Mouse (Mus musculus) urinary bladder, postnatal 10 days (tissue): ENCODE data around the gene Ncoa4.
A peak's percentile ranks its signal among the peaks of the same experiment; 100 is the strongest.
"Not testable (repeated sequence)": the region's sequence is repeated elsewhere in the genome, so short reads cannot be mapped to it uniquely, and the experiment has no call there.

Source experiments
- DNase-seq: peaks from one replicate; pipeline ENCODE4 v3.0.0; 2022; ENCODE audit warnings: low spot score

Gene Ncoa4

DNA sequence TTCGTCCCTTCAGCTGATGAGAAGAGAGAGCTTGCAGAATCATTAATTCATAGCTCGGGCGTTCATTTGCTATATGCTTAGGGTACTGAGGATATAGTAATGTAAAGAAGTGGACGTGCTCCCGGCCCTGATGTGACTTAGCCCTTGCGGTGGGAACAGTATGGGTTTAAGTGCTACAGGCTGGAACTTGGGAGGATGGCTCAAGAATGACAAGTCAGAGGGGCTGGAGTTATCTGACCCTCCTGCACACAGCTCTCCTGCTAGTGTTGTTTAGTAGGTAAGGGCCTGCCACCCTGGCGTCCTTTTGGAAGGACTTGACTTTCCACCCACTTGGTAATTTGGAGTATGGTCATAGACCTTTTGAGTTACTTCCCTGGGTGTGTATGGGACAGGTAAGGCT is 898 bp downstream of the Ncoa4 start:
- no peak for DNase-seq

DNA sequence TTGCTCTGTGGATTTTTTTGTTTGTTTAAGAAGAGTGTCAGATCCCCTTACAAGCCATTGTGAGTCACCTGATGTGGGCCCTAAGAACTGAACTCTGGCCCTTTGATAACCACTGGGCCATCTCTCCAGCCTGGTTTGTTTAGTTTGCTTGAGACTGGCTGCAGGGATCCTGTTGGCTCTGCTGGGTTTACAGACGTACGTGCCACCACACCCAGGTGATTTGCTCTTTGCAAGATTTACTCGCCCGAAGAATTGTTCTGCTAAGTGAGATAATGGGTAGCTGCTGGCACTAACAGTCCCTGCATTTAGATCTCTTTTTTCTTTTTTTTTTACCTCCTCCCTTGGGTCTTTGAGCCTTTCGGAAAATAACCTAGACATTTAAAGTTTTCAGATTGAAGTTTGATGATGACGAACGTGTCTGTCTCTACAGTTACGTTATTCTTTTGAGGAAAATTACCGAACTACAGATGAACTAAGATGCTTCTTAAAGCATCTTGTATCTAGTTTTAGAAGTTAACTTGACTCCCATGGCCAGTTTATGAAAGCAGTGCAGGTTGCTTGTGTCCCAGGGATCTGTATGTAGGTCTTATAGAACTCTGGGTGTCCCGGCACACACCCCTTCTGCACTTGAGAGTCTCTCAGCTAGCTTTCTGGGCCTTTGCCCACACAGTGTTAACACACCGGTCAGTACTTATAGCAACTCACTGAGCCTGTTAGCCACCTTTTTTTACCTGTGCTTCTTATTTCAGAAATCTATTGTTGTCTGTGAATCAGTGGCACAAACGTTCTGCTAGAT is 1.6 kb downstream of the Ncoa4 start:
- no peak for DNase-seq

DNA sequence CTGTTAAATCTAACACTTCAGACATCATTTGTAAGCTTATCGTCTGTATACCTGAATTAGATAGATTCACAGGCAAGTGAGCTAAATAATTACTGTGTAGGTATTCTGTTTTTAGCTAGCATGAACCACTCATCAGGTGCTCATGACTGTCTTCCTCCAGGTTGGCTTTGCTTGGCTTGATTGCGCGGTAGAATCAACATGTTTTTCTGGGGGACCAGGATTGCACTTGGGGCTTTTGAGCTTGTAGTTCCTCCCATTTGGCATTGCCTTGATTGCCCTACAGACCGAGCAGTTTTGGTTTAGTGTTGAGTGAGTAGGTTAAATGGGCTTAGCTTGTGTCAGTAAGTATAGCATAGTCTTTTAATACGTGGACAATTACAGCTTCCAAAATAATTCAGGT is 2.6 kb downstream of the Ncoa4 start:
- no peak for DNase-seq

DNA sequence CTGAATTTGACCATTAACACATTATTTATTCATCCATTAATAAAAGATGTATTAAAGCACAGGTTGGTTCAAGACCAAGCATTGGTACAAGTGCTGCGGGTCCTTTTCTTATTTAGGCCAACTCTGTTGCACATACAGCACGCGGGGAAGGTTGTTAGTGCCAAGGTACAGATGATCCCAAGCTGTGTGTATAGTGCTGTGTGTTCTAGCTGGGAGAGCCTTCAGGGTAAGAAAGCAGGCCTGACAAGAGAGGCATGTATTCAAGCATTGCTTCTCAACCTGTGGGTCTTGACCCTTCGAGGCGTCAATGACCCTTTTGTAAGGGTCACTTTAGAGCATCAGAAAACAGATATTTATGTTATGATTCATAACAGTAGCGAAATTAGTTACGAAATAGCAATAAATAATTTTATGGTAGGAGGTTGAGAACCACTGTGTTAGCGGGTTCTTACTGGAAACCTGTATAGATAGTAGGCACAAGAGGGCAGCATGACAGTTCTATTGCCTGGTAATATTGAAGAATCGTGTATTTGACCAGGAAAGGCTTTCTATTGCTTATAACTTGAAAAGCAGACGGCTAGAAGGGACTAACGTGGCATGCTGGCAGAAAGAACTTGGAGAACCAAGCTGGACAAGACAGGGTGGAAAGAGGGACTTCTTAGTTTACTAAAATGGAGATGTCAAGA is 3.7 kb downstream of the Ncoa4 start:
- DNase-seq: no peak

DNA sequence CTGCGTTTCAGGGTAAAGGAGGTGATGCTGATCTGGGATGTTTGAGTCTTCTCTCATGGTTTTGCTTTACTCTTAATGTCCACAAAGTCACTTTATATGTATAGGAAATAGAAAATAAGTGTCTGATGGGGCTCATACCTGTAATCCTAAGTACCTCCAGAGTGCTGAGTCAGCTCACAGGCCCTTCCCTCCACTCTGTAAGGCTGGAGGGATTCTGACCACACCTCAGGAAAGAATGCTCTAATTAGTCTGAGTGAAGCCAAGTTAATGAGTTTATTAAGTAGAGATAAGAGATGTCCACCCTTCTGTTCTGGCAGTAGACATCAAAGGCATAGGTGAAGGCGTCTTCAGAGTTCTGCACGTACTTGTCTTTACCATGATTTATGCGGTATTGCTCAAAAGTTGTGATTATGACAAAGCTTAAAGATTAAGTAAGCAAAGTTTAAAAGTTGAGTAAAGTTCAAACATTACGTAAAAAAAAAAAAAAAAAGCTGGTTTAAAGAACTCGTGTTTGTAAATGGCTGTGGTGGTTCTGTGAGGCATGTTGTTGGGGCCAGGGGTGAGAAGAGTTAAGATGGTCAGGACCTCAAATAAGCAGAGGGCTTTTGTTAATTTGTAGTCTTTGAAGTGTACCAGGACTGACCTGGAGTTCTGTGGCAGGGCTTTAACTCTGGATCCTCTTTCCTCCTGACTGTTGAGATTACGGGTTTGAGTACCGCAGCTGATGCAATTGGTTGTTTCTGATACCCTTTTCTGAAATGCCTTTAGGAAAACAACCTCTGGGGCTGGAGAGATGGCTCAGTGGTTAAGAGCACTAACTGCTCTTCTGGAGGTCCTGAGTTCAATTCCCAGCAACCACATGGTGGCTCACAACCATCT is 4.7 kb downstream of the Ncoa4 start:
- DNase-seq: no peak

DNA sequence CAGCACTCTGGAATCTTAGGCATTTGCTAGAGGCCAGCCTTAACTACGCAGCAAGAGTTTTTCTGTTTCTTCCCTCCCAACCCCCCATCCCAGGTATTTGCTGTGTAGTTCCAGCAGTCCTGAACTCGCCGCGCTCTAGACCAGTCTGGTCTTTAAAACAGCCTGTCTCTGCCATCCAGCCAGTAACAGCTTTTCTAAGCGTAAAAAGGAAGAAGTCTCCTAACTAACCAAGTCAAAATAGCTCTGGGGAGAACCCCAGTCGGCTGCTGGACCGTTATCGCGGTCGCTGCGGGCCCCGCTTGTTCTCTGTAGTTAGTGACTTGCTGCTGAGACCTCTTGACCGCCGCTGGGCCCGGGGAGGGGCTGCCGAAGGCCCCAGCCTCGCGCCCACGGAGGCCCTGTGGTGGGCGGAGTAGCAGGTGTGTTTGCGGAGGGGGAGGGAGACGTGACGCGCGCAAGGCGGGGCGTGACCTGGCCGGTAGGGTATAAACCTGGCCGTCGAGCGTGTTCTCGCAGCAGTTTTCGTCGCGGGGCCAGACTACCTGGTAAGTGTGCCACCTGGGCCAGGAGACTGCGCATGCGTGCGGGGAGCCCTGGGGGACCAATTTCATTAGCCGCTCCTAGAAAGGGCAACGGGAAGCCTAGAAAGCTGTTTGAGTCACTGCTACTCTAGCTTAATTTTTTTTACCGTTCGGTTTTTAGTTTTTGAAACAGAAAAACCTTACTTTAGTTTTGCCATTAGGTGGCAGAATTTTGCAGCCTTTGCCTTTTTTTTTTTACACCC is 5.8 kb downstream of the Ncoa4 start:
- DNase-seq: peak; percentile 38

DNA sequence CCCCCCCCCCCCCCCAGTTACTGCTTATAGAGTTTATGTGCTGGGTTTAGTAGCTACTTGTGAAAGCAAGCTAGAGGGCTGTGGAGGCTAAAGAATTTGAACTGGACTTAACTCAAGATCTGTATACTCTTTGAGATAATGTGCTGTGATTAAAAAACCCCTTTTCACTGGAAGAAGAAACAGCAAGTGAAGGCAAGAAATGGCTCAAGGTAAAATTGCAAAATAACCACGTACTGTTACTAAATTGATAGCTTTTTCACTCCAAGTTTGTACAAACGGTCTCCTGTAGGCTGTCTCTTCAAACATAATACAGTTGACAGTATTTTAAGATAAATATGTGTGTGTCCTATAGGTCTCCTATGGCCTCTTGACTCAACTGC is 6.4 kb downstream of the Ncoa4 start:
- no peak for DNase-seq

DNA sequence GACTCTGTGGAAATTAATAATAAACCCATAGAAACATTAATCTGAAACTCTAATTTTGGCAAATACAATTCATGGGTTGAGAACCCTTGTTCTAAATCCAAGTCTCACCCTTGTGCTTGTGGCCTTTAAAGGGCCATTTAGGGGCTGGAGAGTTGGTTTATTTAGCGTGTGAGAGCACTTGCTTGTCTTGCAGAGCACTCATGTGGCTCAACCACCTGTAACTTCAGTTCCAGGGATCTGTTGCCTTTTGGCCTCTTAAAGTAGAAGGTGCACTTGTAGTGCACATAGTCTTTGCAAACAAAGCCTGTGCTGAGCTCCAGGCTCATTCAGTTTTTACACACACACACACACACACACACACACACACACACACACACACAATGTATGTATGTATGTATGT is 7.2 kb downstream of the Ncoa4 start:
- DNase-seq: no peak

DNA sequence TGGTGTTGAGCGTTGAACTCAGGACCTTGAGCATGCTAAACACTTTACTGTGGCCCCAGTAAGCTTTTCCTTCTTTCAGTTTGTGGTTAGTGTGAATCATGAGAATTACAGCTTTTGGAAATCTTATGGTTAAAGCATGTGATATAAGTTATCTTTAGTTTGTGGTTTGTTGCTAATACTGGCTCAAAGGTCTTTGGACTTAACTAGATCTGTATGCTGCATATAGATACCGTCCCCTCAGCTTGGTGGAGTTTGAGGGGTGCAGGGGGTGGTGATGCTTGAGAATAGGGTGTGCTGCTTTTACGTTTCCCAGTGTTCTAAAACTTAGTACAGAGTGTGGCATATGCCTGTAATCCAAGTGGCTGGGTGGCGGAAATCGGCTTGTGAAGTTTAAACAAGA is 7.7 kb downstream of the Ncoa4 start:
- DNase-seq: no peak

DNA sequence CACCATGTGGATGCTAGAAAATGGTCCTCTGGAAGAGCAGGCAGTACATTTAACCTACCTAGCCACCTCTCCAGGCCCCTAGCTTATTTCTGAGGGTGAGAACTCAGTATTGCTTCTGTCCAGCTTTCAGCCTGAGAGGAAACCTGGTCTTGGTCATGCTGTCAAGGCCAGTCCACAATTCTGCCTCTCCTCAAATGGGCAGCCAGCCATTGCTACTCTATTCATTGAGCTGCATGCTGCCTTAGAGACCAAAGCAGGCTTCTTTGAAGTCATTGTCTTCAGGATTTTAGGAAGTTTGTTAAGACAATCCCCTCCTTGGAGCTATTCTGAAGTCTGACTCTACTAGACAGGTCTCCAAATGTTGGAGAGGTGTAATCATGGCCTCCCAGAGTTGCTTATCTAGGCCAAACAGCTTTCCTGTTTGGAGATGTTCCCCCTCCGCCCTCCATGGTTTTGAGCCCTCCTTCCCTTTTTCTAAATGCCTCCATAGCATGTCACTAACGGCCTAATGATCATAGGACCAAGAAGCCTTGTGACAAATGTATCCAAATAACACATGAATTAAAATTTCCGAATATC is 9.1 kb downstream of the Ncoa4 start:
- no peak for DNase-seq

DNA sequence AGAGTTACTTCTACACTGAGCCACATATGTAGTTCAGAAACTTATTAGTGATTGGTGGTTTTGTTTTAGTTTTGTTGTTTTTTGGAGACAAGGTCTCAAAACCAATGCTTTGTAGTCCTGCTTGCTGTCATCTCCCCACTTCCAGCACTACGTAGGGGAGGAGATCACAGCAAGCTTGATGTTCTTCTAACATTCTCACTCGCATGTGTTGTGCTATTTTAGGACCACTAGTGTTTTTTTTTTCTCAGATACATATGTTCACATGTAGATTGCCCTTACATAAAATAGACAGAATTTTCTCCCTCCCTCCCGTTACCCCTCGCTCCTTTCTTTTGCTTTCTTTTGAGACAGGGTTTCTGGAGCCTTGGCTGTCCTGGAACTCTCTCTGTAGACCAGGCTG is 10.5 kb downstream of the Ncoa4 start:
- DNase-seq: no peak

DNA sequence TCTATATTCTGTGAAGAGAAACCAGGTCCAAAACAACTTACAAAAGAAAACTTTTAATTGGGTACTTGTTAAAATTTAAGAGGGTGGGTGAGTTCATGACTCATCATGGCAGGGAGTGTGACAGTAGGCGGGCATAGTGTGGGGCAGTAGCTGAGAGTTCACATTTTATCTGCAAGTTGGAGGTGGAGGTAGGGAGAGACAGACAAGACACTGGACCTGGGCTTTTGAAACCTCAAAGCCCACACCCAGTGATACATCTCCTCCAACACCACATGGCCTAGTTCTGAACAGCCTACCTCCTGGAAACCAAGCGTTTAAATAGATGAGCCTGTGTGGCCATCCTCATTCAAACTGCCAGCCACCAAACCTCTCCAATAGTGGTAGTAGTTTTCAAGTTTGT is 15.6 kb downstream of the Ncoa4 start:
- no peak for DNase-seq

DNA sequence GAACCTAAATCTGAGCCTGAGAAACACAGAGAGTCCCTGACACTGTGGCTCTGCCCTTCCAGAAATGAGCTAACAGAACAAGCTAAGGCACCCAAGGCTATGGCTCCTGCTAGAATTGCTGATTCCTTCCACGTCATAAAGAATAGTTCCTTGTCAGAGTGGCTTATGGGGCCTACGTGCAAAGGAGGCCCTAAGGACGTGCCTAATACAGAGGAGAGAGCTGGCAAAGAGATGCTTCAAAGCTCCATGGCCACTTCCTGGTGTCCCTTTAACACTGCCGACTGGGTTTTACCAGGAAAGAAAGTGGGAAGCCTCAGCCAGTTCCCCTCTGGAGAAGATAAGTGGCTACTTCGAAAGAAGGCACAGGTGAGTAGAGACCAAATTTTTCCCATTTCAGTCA is 16.9 kb downstream of the Ncoa4 start:
- DNase-seq: not testable (repeated sequence)

DNA sequence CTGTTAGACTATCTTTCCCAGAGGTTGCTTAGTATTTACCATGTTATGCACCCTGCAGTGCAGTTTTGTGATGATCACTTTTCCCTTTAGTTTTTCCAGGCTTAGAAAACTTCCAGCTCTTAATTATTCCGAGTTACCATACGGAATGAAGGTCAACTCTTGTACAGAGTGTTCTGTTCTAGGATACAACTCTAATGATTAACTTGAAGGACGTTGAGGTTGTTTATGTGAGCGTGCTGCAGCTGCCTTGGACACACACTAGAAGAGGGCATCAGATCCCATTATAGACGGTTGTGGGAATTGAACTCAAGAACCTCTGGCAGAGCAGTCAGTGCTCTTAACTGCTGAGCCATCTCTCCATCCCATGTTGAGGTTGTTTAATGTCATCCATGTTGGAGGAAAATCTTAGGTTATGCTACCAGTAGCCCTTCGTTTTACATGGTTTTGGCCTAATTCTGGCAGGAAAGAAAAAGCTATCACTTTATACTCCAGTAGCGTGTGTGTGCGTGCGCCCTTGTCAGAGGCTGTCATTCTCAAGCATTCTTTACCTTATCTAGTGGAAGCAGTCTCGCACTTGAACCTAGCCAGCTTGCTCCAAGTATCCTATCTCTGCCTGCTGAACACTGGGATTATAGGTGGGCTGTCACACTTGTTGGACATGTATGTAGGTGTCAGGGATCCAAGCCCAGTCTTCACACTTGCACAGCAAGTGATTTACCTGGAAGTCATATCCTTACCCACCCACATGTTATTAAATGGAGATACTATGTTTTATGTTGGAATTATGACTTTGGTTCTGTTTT is 19.9 kb downstream of the Ncoa4 start:
- no peak for DNase-seq

DNA sequence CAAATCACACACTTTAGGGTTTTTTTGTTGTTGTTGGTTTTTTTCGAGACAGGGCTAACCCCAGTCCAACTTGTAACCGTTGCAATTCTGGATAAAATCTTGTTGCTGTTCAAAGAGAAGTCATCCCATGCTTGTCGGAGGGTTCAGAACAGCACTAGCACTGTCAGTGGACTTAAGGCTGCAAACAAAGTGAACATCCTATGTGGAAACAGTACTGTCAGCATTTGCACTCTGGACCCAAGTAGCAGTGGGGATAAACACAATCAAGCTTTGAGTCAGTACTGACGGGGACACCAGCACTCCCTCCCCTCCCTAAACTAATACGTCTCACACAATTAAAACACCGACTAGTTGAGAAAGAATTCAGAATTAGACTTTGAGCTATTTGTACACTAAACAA is 21.2 kb downstream of the Ncoa4 start:
- DNase-seq: no peak

DNA sequence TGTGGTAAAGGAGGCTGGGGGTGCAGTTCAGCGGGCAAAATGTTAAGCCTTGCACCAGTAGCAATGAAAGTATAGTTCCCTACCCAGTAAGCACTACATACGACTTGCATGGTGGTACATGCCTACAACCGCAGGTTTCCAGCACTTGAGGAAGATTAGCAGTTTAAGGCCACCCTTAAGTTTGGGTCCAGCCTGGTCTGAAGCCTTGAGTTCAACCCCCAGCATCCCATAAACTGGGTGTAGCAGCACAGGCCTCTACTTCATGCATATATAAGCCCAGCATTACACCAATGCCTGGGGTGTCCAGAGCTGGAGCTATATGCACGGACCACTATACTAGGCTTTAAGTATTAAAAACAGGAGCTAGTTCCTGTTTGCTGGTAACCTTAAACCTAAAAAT is 24.2 kb downstream of the Ncoa4 start:
- DNase-seq: no peak

DNA sequence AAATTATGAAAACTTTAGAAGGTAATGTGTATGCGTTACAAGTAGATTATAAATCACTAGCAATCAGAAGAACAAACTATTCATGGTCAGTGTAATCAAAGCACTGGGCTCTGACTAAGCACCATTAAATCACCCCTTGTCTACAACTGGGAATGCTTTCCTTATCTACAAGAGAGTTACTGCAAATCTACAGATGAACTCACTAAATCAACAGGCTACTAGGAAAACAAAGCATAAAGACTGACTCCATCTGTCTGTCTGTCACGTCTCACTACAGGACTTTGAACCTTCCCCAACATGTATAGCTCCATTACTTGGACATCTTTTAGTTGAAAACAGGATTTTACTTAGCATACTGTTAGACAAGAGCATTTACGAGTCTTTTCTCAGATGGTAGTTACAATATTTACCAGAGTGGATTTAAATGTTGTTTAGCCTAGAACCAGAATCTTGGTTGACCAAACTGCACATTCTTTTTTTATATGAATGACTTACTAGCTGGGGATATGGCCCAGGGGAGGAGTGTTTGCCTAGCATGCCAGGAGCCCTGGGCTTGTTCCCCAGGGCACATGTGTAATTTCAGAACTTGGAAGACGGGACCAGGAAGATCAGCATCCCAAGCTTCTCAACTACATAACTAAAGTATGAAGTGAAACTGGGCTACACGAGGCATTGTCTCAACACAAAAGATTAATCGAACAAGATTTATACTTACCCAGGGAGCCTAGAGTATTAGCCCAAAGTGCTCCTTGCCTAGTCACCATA is 31.1 kb downstream of the Ncoa4 start:
- DNase-seq: no peak

DNA sequence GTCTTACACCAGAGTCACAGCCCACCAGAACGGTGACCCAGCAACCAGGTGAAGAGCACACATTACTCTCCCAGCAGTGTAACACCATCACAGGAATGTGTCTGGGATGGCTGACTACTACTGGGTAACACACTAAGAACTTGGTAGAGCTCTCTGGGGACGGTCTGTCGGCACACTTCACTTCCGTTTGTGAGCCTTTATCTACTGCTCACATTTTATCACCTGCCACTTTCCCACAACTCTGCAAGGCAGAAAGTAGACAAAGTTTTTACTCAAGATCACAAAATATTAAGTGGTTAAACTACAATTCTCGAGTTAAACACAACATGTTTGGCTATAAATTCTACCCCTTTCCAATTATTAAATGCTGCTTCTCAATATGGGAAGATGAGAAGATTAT is 32.3 kb downstream of the Ncoa4 start:
- DNase-seq: no peak

DNA sequence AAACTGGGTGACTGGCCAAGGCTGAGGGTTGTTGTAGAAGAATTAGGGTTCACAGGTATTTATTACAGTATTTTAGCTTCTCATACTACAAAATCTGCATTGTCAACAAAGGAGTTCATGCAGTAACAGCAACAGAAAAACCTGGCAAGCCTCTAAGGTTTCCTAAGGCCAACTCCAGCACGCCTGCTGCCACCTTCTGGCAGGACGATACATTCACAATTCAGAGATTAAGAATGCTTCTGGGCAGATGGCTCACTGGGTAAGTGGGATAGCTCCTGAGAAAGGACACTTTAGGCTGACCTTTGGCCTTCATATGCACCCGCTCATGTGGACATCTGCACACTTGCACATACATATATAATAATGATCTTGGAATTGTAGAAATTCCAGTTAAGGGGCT is 32.8 kb downstream of the Ncoa4 start:
- DNase-seq: no peak

DNA sequence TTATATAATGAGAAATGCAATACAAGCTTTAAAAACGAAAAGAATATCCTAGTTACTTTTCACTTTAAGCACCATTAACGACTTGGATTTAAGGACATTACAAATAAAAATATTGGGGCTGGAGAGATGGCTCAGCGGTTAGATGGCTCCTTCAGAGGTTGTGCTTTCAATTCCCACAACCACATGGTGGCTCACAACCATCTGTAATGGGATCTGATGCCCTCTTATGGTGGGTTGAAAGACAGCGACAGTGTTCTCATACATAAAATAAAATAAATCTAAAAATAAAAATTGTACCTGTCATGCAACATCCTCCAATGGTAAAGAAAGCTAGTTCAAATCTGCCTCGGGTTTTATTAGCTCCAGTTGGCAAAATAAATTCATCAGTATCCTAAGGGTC is 33.9 kb downstream of the Ncoa4 start:
- DNase-seq: not testable (repeated sequence)
